Mouse (Mus musculus) embryonic facial prominence, embryonic 13.5 days (tissue): ENCODE measurements around the gene Mymx. TPM values are rescaled to one million over a fixed set of nuclear protein-coding genes. Genes with fewer than 3 reads are reported as not detected.

ENCODE experiments used
- ATAC-seq: fragments of 200-750 bp; cut with Nextera tagmentation; 2 replicates; pipeline ENCODE4 v1.8.0; 2017; ENCODE audit warnings: low read depth; ENCODE audit not compliant: insufficient number of reproducible peaks, insufficient read depth, low FRiP score, low TSS enrichment
- H3K27ac ChIP-seq: fragments of 300-500 bp; sonication (generic); 2 replicates; pipeline ENCODE4 v1.5.1; 2015; ENCODE audit warnings: moderate library complexity, mild to moderate bottlenecking, inconsistent platforms
- H3K27me3 ChIP-seq: fragments of 300-500 bp; sonication (generic); 2 replicates; pipeline ENCODE4 v1.6.1; 2015; ENCODE audit warnings: mild to moderate bottlenecking, inconsistent platforms
- H3K36me3 ChIP-seq: fragments of 300-500 bp; sonication (generic); 2 replicates; pipeline ENCODE4 v1.6.1; 2015; ENCODE audit warnings: mild to moderate bottlenecking, inconsistent platforms
- H3K4me1 ChIP-seq: fragments of 300-500 bp; sonication (generic); 2 replicates; pipeline ENCODE4 v1.6.1; 2015; ENCODE audit warnings: inconsistent platforms
- H3K4me2 ChIP-seq: fragments of 300-500 bp; sonication (generic); 2 replicates; pipeline ENCODE4 v1.6.1; 2015; ENCODE audit warnings: moderate library complexity, mild to moderate bottlenecking, inconsistent platforms
- H3K4me3 ChIP-seq: fragments of 300-500 bp; sonication (generic); 2 replicates; pipeline ENCODE4 v1.5.1; 2015; ENCODE audit warnings: mild to moderate bottlenecking, inconsistent platforms
- H3K9ac ChIP-seq: fragments of 300-500 bp; sonication (generic); 2 replicates; pipeline ENCODE4 v1.6.1; 2015; ENCODE audit warnings: mild to moderate bottlenecking, inconsistent platforms
- H3K9me3 ChIP-seq: fragments of 300-500 bp; sonication (generic); 2 replicates; pipeline ENCODE4 v1.6.1; 2016; ENCODE audit warnings: inconsistent platforms
- WGBS: fragments of 180-500 bp; shearing (Covaris S2); methylation state at CpG from one replicate; pipeline ENCODE4 v1.1.7; 2015; ENCODE audit warnings: mixed read lengths; 5-methylcytosine and 5-hydroxymethylcytosine counted together
- polyA plus RNA-seq: library from polyadenylated mRNA; unstranded; fragments of >200 nt; fragmentation: Nextera tagmentation; extraction: Ambion mirVana; gene quantifications from 2 replicates; pipeline ENCODE4 v1.2.1, GENCODE M21; 2015

The Mymx gene
- polyA plus RNA-seq, 1 experiment from 2014 or later, result 5.5 TPM

DNA sequence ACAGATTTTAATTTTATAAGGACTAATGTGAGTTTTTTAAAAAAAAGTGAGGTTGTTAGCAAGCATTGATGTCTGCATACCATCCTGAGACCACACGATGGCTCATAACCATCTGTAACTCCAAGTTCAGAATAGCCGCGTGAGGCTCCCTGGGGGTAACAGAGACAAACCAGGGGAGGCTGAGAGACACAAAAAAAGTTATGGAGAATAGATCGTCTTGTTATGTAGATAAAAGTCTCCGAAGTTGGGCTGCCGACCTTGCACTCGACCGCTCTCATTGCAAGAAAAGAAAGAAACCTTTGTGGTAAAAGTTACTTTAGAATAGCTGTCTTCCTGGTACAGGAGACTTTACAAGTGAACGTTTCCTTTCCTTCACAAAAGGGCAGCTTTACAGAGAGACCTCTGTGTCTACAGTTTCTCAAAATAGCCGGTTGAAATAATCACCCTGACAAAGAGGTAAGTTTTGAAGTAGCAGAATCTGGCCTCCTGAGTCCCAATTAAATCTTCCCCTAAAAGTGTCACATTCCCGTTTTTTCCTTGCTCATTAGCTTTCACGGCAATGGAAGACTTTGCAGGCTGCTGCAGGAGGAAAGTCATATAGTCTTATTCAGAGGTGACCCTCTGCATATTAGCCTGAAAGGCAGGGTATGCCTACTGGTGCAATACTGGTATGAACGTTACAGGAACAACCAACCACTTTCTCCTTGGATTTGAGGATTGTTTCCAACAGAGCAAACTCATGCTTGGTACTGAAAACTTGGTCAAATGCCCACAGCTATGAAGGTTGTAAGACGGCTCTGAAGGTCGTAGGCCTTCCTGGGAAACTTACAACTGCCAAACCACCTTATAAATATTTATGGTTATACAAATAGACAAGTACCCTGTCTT lies 5.3 kb upstream of the Mymx start:
- no peak overlapping the region for H3K27ac ChIP-seq
- H3K9ac ChIP-seq, result no peak overlapping the region
- H3K36me3 ChIP-seq, result no peaks in the 10 kb centered on the region
- WGBS, result 65% methylated on average over 15 of the region's 15 CpGs
- ATAC-seq, result no peak
- H3K27me3 ChIP-seq, result peaks cover 3% of the 10 kb centered on the region
- H3K9me3 ChIP-seq, result 0 out of 2 replicates have a peak, but pooled peaks cover 3% of the 10 kb centered on the region
- H3K4me2 ChIP-seq, result no peak overlapping the region
- H3K4me1 ChIP-seq, result peaks cover 8% of the 10 kb centered on the region; the same call in 1 of the 2 replicates
- H3K4me3 ChIP-seq, result no peak overlapping the region

DNA sequence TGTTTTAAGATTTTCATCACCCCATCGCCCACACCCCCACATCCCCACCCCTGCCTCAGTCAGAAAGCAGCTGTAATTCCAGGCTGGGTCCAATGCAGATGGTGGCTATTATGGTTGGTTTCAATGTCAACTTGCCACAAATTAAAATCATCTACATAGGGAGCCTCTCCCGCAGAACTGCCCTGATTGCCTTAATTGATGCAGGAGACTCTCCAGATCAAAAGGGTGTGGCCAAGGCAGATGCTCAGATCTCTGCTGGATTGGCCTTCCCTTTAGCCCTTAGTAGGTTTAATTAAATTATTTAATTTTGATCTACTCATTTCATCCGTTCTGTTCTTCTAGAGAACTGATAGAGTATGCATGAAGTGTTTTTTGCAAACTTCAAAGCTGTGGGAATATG lies 1.1 kb upstream of the Mymx start:
- H3K27ac ChIP-seq, result no peak overlapping the region
- 0 out of 2 replicates have a peak, but pooled peaks cover 3% of the 10 kb centered on the region for H3K9me3 ChIP-seq
- no peaks in the 10 kb centered on the region for H3K36me3 ChIP-seq
- H3K4me2 ChIP-seq, result no peak overlapping the region
- H3K27me3 ChIP-seq, result peaks cover 31% of the 10 kb centered on the region
- no peak overlapping the region for H3K9ac ChIP-seq
- WGBS, result 38% methylated on average over 3 of the region's 3 CpGs
- no peak for ATAC-seq
- no peak overlapping the region for H3K4me3 ChIP-seq
- peaks cover 23% of the 10 kb centered on the region for H3K4me1 ChIP-seq

DNA sequence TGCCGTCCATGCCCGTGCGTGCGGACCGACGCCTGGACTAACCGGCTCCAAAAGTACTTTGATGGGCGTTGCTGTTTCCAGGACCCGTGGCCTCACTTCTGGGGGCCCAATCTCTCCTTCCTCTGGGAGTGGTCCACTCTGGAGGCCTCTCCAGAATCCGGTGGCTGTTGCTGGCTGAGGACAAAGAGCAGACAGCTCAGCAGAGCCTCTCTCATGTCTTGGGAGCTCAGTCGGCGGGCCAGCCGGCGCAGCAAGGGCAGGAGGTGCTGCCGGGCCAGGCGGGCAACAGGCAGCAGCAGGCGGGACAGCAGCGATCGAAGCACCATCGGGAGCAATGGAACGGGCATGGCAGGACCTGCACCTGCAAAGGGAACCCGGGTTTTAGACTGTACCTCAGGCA lies 577 bp downstream of the Mymx start:
- H3K4me3 ChIP-seq, result no peak overlapping the region

DNA sequence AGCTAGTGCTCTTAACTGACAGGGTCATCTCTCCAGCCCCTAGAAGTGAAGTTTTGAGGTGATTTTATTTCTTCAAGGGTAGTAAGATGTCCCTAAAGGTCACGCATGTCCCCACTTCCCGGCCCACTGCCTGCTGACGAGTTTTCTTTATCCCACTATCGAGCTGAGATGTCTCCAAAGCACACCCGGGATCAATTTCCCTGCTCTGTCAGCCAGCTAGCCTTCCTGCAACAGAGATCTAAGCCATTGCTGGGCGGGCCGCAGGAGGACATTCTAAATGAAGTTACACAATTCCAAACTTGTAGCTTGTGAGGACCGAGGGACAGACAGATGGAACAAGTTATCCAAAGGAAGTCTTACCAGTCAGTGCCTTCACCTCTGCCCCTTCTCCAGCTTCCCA lies 1.6 kb downstream of the Mymx start:
- Histone ChIP-seq H3K9me3 (no peaks in the 10 kb centered on the region), H3K27ac (no peak overlapping the region), H3K4me3 (no peak overlapping the region), H3K36me3 (no peaks in the 10 kb centered on the region), H3K4me1 (peaks cover 42% of the 10 kb centered on the region), H3K4me2 (peak overlapping the region; percentile 70), H3K9ac (0 out of 2 replicates have a peak overlapping the region, but pooled peaks have one; percentile 6), H3K27me3 (peaks cover 31% of the 10 kb centered on the region)
- 19% methylated on average over 8 of the region's 8 CpGs for WGBS
- no peak for ATAC-seq

More for the DNA sequence above, 577 bp downstream of the Mymx start:
- Histone ChIP-seq H3K27ac (no peak overlapping the region; the same call in 1 of the 2 replicates), H3K9ac (no peak overlapping the region), H3K27me3 (peaks cover 31% of the 10 kb centered on the region), H3K4me1 (peaks cover 32% of the 10 kb centered on the region), H3K9me3 (no peaks in the 10 kb centered on the region), H3K36me3 (no peaks in the 10 kb centered on the region), H3K4me2 (no peak overlapping the region)
- no peak for ATAC-seq
- 17% methylated on average over 22 of the region's 22 CpGs for WGBS

DNA sequence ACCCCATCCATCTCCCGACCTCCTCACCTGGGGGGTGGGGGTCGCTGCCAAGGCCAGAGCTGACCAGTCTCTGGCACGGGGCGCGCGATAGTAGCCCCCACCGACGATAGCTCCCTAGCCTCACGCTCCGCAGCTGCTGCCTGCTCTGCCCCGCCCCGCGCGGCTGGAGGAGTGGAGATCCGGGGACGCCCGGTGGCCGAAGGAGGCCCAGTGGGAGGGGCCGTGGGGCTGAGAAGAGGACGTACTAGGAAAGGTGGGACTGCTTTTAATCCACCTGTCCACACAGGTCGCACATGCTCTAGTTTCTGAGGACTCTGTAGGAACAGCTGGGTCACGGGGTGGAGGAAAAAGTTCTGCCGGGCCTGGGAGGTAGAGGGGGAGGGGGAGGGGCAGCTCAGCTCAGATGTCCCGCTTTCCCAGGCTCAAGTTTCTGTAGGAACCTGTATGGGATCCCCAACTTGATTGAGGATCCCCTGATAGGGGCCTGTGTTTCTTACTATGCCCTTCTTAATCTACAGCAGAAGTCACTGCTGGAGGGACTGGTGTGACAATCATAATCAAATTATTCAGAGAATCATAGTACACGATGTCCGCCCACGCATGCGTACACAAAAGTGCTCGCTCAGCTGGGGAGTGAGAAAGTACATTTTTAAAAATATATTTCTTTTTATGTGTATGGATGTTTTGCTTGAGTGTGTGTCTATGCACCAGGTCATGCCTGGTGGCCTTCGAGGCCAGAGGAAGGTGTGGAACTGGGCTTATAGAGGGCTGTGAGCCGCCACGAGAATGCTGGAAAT lies 2.3 kb downstream of the Mymx start, which contains the start of gene Slc29a1:
Gene Slc29a1 (minus strand): TSS at position 161 of the 797 bp plus-strand sequence.
- H3K9me3 ChIP-seq, result no peaks in the 10 kb centered on the region
- ATAC-seq, result no peak
- peak within 1 kb of the TSS; percentile 35 for H3K4me3 ChIP-seq
- no peaks in the 10 kb centered on the region for H3K36me3 ChIP-seq
- WGBS, result 11% methylated on average over 32 of the region's 32 CpGs
- no peak within 1 kb of the TSS for H3K27ac ChIP-seq
- peak within 1 kb of the TSS; percentile 67 for H3K9ac ChIP-seq
- H3K4me2 ChIP-seq, result peak within 1 kb of the TSS; percentile 70
- H3K27me3 ChIP-seq, result peaks cover 34% of the 10 kb centered on the region
- peaks cover 47% of the 10 kb centered on the region for H3K4me1 ChIP-seq

DNA sequence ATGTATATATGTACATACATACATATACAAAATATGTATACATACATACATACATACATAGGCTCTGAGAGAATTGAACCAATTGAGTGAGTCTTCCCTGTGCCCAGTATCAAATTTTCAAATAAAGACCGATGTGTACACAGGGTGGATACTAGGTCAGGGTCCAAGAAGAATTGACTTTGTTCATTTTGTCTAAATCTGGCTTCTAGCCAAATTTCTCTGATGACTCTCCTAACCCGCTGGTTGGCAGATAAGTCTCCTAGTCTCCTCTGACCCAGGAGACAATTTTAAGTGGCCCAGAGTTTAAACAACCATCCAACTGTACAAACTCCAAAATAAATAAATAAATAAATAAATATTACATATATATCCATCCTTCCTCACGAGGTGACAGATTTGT lies 3.0 kb downstream of the Mymx start:
- H3K9ac ChIP-seq, result no peak overlapping the region
- no peak overlapping the region for H3K4me3 ChIP-seq
- peaks cover 55% of the 10 kb centered on the region for H3K4me1 ChIP-seq
- H3K27ac ChIP-seq, result no peak overlapping the region
- no peaks in the 10 kb centered on the region for H3K36me3 ChIP-seq
- 56% methylated on average over 3 of the region's 3 CpGs for WGBS
- no peaks in the 10 kb centered on the region for H3K9me3 ChIP-seq
- H3K4me2 ChIP-seq, result peak overlapping the region; percentile 70
- ATAC-seq, result no peak
- peaks cover 40% of the 10 kb centered on the region for H3K27me3 ChIP-seq

DNA sequence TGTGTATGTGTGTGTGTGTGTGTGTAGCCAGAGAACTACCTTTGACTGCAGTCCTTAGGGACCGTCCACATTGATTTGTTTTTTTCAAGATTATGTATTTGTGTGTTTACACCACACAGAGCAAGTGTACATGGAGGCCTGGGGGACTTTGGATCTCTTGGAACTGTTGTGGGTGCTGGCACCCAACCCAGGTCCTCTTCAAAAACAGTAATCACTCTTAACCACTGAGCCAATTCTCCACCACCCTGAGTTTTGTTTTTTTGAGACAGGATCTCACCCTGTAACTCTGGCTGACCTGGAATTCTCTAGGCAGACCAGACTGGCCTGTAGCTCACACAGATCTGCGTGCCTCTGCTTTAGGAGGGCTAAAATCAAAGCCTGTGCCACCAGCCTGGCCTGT lies 3.5 kb downstream of the Mymx start:
- H3K27me3 ChIP-seq, result peaks cover 45% of the 10 kb centered on the region
- no peak overlapping the region for H3K9ac ChIP-seq
- H3K9me3 ChIP-seq, result no peaks in the 10 kb centered on the region
- no peaks in the 10 kb centered on the region for H3K36me3 ChIP-seq
- WGBS, result 90% methylated on average over 2 of the region's 2 CpGs
- peaks cover 60% of the 10 kb centered on the region for H3K4me1 ChIP-seq
- no peak overlapping the region for H3K4me2 ChIP-seq
- no peak for ATAC-seq
- H3K27ac ChIP-seq, result no peak overlapping the region
- no peak overlapping the region for H3K4me3 ChIP-seq

DNA sequence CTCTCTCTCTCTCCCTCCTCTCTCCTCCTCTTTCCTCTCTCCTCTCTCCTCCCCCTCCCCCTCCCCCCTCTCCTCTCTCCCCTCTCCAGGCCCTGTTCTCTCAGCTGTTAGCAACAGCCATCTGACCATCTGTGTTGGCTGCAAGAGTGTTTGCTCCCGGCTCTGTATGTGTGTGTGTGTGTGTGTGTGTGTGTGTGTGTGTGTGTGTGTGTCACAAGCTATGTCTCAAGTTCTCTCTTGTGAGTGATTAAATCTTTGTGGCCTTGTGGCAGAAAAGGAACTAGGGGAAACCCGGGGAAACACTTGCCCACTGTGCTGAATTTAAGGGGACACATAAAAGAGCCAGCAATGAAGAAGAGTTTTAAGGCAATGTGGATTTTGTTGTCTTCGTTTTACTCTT lies 4.1 kb downstream of the Mymx start:
- Histone ChIP-seq H3K9me3 (no peaks in the 10 kb centered on the region), H3K4me3 (no peak overlapping the region), H3K9ac (no peak overlapping the region), H3K36me3 (no peaks in the 10 kb centered on the region), H3K27ac (no peak overlapping the region), H3K4me2 (no peak overlapping the region), H3K27me3 (peaks cover 48% of the 10 kb centered on the region), H3K4me1 (peaks cover 66% of the 10 kb centered on the region)
- 31% methylated on average over 3 of the region's 3 CpGs for WGBS
- no peak for ATAC-seq

DNA sequence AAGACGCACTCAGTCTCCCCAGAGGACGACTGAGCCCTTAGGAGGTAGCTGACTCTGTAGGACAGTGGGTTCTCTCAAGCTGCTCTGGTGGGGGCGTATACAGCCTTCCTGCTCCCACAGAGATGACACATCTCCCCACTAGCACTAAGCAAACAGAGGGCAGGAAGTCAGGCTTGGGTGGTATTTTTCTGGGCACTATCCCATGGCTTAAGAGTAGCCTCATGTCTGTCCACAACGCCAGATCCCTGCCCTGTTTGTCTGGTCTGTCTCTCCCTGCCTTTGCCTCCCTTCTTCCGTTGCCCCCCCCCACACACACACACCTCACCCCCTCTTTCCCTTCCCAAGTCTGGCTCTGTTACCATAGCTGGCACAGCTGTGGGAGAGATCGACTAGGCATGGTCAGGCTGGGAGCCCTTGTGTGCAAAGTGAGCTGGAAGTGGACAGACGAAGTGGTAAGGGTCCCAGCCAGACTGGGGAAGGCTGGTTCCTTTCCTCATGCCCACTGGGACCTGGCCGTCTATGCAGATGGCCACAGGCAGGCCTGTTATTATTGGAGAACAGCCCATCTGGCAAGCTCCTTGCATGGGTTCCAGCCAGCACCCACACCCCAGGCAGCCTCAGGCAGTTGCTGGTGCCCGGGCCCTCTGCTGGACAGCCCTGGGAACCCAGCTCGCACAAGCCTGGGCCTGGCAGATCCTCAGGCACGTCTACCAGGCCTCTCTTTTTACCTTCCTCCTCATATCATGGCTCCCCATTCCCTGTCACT lies 5.1 kb downstream of the Mymx start:
- no peak for ATAC-seq
- peaks cover 71% of the 10 kb centered on the region for H3K4me1 ChIP-seq
- peak overlapping the region; percentile 24; the same call in 1 of the 2 replicates for H3K27ac ChIP-seq
- no peak overlapping the region for H3K4me3 ChIP-seq
- H3K9ac ChIP-seq, result no peak overlapping the region
- H3K27me3 ChIP-seq, result peaks cover 41% of the 10 kb centered on the region
- H3K36me3 ChIP-seq, result no peaks in the 10 kb centered on the region
- H3K9me3 ChIP-seq, result no peaks in the 10 kb centered on the region
- no peak overlapping the region for H3K4me2 ChIP-seq
- WGBS, result 27% methylated on average over 11 of the region's 11 CpGs

DNA sequence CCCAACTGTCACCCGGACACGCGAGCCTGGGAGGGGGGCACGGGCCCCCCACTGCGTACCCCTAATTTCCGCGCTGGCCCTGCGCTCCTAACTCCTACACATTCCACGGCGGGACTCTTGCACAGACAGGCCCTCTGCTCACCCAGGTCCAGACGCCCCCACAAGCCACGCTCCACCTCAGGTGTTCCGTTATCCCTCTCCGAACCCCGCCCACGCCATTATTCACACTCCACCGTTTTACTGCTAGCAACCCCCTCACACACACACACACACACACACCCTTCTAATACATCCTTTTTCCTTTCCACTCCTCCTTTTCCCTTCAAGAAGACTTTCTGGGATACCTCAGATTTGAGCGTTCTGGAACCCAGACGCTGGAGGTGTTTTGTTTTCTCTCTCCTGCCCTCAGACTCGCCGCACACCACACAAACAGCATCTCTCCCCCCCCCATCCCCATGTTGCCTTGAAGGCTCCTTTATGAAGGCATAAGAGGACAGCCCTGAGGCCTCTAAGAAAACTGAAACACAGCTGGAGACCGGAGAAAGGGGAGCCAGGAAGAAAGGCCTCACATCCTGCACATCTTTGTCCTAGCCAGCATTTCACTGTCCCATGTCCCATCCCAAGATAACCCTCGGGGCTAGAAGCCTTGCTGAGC lies 6.0 kb downstream of the Mymx start:
- peak overlapping the region; percentile 99 for H3K4me2 ChIP-seq
- ATAC-seq, result 0 out of 2 replicates have a peak, but pooled peaks have one; percentile 8
- no peaks in the 10 kb centered on the region for H3K9me3 ChIP-seq
- H3K27me3 ChIP-seq, result peaks cover 32% of the 10 kb centered on the region
- peaks cover 73% of the 10 kb centered on the region for H3K4me1 ChIP-seq
- 7% methylated on average over 23 of the region's 23 CpGs for WGBS
- H3K36me3 ChIP-seq, result no peaks in the 10 kb centered on the region
- peak overlapping the region; percentile 76 for H3K9ac ChIP-seq
- no peak overlapping the region; the same call in 1 of the 2 replicates for H3K27ac ChIP-seq
- peak overlapping the region; percentile 59 for H3K4me3 ChIP-seq
